Mouse (Mus musculus) left cerebral cortex, adult 8-10 months (tissue): ENCODE results near the gene Dag1. TPM values are rescaled to one million over a fixed set of nuclear protein-coding genes. Genes with fewer than 3 reads are reported as not detected.

Source experiments
- DNase-seq, 2 experiments: peaks; one replicate each; pipeline ENCODE4 v3.0.0; 2022; ENCODE audit warnings: low spot score in 2 of 2
- total RNA-seq, 4 experiments: library from RNA; stranded (reverse); gene quantifications; 2 replicates each; pipeline ENCODE4 v1.2.4; 2022

The Dag1 gene
- total RNA-seq, 4 experiments from 2014 or later: 73.1 to 79.5 (median 76.8) TPM

DNA sequence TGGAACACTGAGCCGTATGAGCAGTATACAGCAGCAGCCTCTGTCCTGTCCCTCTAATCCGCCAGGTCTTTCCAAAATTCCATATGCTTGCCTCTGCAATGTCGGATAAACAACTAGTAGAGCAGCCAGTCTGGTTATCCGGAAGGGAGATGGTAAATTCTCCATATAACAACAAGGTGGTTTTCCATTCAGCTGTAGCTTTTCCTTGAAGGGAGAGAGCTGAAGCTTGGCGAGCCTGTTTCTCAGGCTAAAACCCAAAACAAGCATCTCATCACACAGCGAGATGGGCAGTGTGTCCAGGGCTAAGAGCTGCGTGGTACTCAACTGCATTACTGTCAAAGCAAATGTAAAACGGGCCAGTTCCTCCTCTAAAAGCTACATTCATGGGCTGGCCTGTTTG is 75.2 kb downstream of the Dag1 start:
- DNase-seq: no peak

DNA sequence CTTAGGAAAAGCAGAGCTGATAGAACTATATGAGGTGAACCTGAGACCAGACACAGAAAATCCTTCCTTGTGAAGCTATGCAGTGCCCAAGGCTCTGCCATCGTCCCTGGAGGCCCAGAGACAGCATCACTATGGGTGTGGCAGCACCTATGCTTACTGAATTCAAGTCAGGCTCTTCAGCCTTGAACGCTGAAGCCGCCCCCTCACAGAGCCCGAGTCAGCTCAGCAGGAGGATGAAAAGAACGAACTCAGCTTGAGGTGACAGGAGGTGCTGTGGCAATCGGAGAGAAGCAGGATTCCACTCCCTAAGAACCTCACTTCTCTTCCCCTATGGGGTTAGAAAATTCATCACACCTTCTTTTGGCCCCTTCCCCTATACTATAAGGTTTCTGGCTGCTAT is 76.1 kb downstream of the Dag1 start:
- DNase-seq: no peak

DNA sequence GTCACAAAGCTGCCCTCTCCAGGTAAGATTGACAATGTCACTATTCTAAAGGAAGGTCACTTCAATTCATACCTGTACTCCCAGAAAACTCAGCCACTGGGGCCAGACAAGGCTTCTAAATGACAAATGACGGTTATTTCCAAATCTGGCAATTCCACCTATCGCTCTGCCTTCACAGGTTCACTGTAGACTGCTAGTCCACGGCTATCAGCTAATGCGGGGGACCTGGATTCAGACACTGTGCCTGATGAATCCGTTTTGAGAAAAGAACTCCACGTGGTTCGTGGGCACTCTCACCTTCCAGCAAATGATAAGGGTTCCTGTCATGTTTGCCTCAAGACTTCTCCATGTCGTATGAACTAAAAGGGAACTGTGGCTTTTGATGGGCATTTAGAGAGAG is 78.0 kb downstream of the Dag1 start:
- no peak for DNase-seq

DNA sequence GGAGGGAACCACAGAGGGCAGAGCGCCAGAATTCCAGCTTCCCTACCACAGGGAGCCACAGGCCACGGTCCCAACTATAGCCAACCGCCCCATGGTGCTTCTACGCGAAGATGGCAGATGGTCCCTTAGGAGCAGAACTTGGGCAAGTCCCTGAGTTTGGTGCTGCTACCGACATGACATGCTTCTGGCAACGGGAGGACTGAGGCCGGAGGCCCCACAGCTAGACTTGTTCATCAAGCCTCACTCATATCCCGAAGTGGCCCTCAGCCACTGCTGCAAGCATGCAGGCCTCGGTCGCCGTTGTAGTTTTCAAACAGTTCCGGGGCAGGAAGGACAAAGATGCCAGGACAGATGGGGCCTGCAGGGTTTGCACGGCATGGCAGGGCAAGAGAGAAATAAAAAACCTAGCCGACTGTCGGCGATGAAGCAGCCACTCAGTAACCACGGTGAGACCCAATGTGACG is 80.2 kb downstream of the Dag1 start:
- DNase-seq: no peak

DNA sequence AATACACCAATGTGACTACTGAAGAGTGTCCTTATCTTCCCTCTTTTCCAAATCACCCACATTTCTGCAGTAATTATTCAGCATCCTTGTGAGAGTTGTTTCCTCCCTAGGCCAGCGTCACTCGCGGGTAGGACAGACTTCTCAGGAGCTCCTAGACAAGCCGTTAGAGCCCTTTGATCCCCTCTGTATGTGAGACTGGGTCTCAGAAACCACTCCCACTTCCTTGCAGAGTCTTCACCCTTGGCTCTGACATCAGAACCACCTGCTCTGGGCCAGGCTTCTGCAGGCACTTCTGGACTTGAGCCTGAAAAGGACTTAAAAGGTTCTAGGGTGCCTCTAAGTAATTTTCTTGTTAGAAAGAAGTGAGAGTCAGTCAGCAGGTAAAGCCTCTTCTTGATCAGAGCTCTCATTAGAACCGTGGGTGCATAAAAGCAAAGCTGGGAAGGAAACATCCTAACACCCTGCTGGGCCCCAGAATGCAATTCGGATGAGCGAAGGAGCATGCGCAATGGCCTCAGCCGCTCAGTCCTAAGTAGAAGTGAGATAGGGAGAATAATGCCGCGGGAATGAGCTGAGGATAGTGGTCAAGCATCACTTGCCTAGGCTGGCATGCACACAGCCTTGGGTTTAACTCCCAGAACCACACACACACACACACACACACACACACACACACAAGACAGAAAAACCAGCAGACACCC is 80.8 kb downstream of the Dag1 start:
- DNase-seq: no peak

DNA sequence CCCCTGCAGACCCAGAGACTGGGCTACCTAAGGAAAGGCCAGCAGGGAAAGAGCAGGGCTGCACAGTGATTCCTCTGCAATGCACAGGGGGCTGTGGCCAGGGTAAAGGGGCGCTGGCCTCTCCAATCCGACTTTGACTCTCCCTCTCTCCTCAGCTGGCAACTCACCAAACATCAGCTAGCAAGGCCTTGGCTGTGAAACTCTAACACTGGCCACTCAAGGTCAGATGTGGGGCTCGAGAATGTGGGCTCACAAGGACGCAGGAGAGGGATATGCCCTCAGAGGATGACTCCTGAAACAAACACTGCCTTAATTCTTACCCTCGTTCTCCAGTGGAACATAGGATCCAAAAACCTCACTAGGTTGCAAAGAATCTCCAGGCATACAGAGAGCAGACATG is 85.4 kb downstream of the Dag1 start:
- no peak for DNase-seq

DNA sequence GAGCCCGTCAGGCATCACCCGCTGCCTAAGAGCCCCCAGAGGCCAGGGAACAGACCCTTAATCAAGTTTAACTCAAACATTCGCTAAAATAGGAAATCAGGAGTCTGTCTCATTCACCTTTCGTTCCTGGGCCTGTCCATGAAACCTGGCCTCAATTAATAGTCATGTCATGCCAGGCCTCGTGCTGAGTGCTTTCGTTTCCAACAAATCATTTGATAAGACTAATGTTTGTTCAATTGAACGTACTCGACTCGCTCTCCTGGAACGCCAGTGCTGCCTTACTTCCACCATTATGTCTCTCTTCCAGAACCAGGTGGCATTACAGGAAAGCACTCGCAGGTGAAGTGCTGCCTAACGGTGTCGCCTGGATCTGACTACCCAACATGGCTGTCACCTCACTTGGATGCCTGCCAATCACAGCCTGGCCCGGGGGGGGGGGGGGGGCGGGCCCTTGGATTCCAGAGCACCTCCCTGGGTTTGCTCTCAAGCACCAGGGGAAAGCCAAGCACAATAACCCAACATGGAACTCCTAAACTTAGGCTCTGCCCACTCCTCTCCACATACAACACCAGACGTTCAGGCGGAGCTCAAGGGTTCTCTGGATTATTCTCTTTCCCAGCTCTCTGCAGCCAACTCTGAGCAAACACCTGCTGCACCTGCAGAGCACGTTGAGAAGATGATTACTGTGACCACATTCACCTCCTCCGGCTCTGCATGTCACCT is 88.5 kb downstream of the Dag1 start:
- DNase-seq: no peak

DNA sequence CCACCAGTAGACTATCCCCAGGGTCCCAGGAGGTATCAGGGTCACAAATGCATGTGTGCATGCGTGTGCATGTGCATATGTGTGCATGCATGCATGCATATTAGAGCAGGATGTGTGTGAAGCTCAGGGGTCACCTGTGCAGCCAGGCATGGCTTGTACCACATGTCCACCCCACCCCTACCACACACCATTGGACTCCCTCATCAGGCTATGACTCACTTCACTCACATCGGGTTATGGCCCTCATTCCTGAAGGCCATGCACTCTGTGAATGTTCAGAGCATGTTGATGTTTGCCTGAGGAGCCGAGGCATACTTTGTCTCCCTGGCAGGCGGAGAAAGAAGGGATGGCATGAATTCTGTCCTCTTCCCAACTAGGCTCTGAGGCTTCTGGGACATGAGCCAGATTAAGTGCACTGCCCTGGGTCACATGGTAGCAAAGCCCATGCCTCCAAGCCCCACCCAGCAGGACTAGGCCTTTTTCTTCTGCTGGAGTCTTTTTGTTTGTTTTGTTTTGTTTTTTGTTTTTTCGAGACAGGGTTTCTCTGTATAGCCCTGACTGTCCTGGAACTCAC is 90.9 kb downstream of the Dag1 start:
- no peak for DNase-seq

DNA sequence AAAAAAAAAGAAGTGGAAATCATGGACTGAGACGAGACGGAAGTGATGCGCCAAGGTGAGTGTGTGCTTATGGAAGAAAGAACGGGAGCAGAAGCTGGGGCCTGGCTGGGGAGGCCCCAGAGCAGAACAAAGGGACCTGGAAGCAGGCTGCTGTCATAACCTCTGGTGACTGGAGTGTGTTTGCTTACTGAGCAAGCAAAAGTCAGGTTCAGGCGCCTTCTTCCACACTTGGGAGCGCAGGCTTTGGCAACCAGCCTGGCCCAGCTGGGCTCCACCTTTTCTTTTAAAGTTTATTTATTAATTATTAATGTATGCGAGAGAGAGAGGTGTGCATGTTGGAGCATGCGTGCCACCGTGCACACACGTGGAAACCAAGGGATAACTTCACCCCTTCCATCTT is 94.0 kb downstream of the Dag1 start:
- no peak for DNase-seq

DNA sequence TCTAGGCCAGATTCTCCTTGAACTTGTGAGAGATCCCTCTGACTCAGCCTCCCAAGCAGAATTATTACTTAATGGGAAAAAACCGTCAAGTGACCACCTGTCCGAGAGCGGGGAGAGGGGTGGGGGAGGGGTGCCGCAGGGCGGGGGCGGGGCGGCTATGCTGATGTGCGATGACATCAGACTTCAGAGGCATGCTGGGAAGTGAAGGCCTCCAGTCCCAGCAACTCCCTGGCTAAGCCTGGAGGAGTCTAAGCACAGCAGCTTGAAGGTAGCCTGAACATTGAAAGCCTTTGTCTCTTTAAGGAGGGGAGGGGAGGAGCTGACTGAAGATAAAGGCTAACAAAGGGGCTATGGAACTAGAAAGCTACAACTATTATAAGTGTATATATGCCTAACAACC is 98.6 kb downstream of the Dag1 start:
- DNase-seq: no peak

DNA sequence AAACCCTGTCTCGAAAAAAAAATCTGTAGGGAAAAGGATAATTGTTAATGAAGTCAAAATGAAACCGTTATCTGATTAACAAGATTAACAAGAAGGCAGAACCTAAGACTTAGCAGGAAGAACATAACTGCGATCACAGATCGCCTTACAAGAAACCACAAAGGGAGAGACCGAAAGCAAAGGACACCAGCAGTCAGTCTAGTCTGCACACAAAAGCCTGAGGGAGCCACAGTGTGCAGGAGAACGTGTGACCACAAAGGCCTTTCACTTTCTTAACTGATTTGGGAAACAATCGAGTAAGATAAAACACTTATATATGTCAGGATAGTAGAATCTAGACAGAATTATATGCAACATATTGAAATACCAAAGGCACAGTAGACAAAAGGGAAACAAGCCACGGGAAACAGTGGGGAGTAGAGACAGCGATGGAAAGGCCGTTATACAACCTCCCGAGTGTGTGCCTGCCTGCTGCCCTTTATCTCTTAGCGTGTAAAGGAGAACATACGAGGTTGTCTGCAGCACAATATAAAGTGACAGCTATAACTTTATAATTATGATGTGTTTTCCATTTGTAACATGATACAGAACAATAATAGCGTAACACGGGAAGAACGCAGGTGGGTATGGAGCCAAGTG is 100.0 kb downstream of the Dag1 start:
- DNase-seq: no peak

DNA sequence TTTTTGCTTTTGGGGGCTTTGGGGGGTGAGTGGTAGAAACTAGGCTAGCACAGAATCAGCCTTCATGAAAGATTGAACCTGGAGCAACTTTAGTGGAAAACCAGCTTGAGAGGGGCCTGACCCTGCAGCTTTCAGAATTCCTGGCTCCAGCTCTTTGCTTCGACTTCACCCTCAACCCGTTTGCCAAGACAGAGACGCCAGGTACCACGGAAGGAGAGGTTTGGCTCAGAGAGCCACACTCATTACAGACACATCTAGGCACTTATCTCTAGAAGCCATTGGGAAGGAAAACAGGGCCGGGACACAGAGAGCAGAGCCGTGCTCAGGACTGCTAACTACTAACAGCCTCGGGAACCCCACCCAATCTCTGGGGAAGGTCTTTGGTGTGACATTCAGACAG is 105.9 kb downstream of the Dag1 start:
- no peak for DNase-seq

DNA sequence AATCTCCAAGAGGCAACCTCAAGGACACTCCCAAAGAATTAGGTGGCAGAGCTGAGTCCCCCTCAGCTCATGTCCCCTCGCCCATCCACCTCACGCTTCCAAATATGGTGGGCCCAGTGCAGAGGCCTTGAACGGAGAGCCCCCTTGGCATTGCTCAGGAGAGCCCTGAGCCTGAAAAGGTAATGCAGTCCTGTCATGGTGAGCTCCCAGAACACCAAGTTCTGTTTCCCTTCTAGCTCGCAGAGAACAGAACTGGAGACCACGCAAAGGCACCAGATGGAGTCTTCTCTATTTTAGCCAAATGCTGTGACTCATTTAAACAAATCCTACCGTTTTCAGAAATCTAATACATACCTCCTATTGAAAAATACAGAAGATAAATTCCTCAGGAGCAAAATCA is 106.3 kb downstream of the Dag1 start:
- no peak for DNase-seq

DNA sequence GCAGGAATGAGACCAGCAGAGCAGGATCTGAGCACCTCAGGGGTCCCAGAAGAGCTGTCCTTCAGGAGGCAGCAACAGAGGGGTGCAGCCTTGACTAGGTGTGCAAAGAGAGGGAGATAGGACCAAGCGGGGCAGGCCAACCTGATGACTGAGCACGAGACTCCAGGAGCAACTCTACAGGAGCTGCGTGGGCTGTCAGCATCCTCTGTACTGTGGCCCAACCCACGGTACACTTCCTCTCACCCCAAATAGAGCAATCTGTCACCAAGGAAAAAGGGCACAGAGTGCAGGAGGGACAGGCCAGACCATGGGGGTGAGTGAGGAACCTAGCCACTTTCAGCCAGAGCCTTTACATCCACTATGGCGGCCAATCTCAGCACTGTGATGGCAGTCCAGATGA is 107.0 kb downstream of the Dag1 start:
- DNase-seq: no peak

DNA sequence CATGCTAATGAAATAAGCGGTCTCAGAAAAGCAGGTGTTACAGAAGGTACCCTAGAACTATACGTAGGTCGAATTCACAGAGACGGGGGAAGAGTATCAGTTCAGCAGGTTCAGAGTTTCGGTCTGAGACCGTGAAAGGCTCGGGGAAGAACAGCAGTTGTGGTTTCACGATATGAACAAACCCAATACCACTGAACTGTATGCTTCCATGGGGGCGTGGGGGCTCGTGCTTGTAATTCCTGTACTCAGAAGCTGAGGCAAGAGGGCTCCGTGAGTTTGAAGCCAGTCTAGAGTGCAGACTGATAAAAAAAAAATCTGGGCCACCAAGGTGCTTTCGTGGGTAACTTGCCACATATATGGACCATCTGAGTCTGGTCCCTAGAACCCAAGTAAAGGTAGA is 108.9 kb downstream of the Dag1 start:
- DNase-seq: no peak

Other genes starting within 250 kb of the Dag1 start
- gene Gmppb, start 214.7 kb downstream of the Dag1 start, total RNA-seq: 10 to 100 TPM; 13.9 to 17.6 (median 14.8) TPM
- 1 to 10 TPM in 2 of 4 experiments, under 1 TPM in 2; 0.70 to 1.3 (median 1.0) TPM for gene Amigo3, start 210.8 kb downstream of the Dag1 start, total RNA-seq
- not detected for gene Mst1, start 183.5 kb downstream of the Dag1 start, total RNA-seq
- 100 to 1,000 TPM; 109 to 112 (median 111) TPM for gene Rnf123, start 180.6 kb downstream of the Dag1 start, total RNA-seq
- 10 to 100 TPM; 34.9 to 41.9 (median 39.3) TPM for gene Apeh, start 169.4 kb downstream of the Dag1 start, total RNA-seq
- gene Bsn, start 73.6 kb downstream of the Dag1 start, total RNA-seq: 100 to 1,000 TPM; 208 to 264 (median 232) TPM
- gene Nicn1, start 26.5 kb upstream of the Dag1 start, total RNA-seq: 100 to 1,000 TPM; 133 to 145 (median 139) TPM
- 10 to 100 TPM; 26.3 to 32.2 (median 28.2) TPM for gene Amt, start 32.9 kb upstream of the Dag1 start, total RNA-seq
- 100 to 1,000 TPM; 164 to 176 (median 168) TPM for gene Rhoa, start 42.2 kb upstream of the Dag1 start, total RNA-seq
- 10 to 100 TPM; 37.0 to 40.4 (median 39.4) TPM for gene Tcta, start 42.2 kb upstream of the Dag1 start, total RNA-seq
- gene Gpx1, start 74.9 kb upstream of the Dag1 start, total RNA-seq: 100 to 1,000 TPM in 3 of 4 experiments, 10 to 100 TPM in 1; 97.3 to 121 (median 112) TPM
- 100 to 1,000 TPM; 103 to 109 (median 105) TPM for gene Usp4, start 83.9 kb upstream of the Dag1 start, total RNA-seq
- gene 1700102P08Rik, start 128.8 kb upstream of the Dag1 start, total RNA-seq: 1 to 10 TPM in 3 of 4 experiments, under 1 TPM in 1; 0.81 to 2.0 (median 1.8) TPM
- gene Ccdc36, start 164.5 kb upstream of the Dag1 start, total RNA-seq: under 1 TPM; 0.15 to 0.37 (median 0.22) TPM
- not detected for gene BC048562, start 172.5 kb upstream of the Dag1 start, total RNA-seq
- 10 to 100 TPM; 35.8 to 46.5 (median 38.4) TPM for gene Ccdc71, start 196.6 kb upstream of the Dag1 start, total RNA-seq
- gene Klhdc8b, start 197.6 kb upstream of the Dag1 start, total RNA-seq: 10 to 100 TPM; 28.8 to 38.0 (median 34.0) TPM
- 10 to 100 TPM; 28.0 to 35.7 (median 30.8) TPM for gene Lamb2, start 215.8 kb upstream of the Dag1 start, total RNA-seq
- 100 to 1,000 TPM; 116 to 140 (median 127) TPM for gene Usp19, start 226.6 kb upstream of the Dag1 start, total RNA-seq
- gene Qars, start 243.7 kb upstream of the Dag1 start, total RNA-seq: 10 to 100 TPM; 78.3 to 95.4 (median 86.8) TPM